Mouse (Mus musculus) erythroblast, embryonic 14.5 days (primary cell): ENCODE measurements around the gene Itprid1.

Experiments
- GATA1 ChIP-seq: IDR thresholded peaks from 2 replicates; pipeline ENCODE4 v1.6.1; 2012; ENCODE audit warnings: low read length, inconsistent platforms, mixed read lengths
- TAL1 ChIP-seq: IDR thresholded peaks from 3 replicates; pipeline ENCODE4 v1.6.1; 2012; ENCODE audit warnings: low read length, inconsistent platforms, mixed read lengths

- TF ChIP-seq GATA1 (no peak), TAL1 (no peak)
These were observed 143.1 kb downstream of the Itprid1 start for GRCm38 (mm10) chr6:55979766-55980165.
